Mouse (Mus musculus) kidney, adult 8-10 months (tissue): ENCODE measurements around the gene Pcp2.
"Not testable (repeated sequence)": the region's sequence is repeated elsewhere in the genome, so short reads cannot be mapped to it uniquely, and the experiment has no call there.

Source experiments
- DNase-seq, 2 experiments: peaks; one replicate each; pipeline ENCODE4 v3.0.0; 2022

The Pcp2 gene

DNA sequence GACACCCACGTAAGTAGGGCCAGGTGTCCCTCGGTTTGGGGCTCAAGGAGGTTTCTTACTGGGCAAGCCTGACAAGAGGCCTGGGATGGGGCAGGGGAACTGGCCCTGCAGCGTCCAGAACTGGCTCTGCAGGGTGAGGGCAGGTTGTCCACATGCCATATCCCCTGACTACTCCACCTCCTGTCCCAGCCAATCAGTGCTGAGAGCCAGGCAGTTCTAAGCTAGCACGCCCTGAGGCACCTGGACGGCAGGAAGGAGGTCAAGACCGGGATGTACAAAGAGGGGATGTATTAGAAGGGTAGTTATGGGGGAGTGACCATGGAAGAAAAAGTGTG is 15.6 kb downstream of the Pcp2 start:
- peak; percentile 70 to 88 for DNase-seq

GRCm38 (mm10) chr8:3609046-3609815 is 16.1 kb downstream of the Pcp2 start:
- peak; percentile 52 to 77 for DNase-seq

- no peak for DNase-seq
Observed at GRCm38 (mm10) chr8:3607822-3608221, 17.5 kb downstream of the Pcp2 start.

DNA sequence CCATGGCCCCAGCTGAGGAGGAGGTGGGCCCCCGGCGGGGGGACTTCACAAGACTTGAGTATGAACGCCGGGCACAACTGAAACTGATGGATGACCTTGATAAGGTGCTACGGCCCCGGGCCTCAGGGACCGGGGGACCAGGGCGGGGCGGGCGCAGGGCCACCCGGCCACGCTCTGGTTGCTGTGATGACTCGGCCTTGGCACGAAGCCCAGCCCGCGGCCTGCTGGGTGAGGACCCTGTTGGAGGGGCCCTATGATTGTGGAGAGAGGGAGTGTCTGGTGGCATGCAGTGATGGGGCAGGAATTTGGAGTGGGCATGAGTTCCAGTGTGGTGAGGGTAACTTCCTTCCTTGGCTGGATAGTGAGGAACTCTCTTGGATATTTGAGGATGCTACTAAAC is 18.8 kb downstream of the Pcp2 start:
- DNase-seq = no peak

GRCm38 (mm10) chr8:3603439-3603838 is 21.9 kb downstream of the Pcp2 start:
- no peak for DNase-seq

DNA sequence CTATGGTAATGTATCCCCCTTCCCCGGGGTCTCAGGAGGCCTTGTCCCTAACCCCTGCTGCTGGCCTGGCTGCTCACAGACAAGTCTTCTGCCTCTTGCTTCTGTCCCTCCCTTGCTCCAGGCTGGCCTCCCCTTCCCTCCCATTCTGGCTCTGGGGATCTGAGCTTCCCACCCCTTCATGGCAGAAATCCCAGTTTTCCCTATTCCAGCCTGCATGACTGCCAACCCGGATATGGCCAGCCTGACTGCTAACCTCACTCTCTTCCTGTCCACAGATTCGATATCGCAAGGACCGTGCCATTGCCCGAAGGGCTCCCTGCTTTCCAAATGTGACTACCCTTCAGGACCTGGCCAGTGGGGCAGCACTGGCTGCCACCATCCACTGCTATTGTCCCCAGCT is 24.9 kb downstream of the Pcp2 start:
- no peak for DNase-seq

GRCm38 (mm10) chr8:3599219-3599618 is 26.1 kb downstream of the Pcp2 start:
- DNase-seq = no peak

- no peak for DNase-seq
Observed at GRCm38 (mm10) chr8:3598054-3598453, 27.3 kb downstream of the Pcp2 start.

- DNase-seq = no peak
Observed at GRCm38 (mm10) chr8:3594466-3594865, 30.9 kb downstream of the Pcp2 start.

DNA sequence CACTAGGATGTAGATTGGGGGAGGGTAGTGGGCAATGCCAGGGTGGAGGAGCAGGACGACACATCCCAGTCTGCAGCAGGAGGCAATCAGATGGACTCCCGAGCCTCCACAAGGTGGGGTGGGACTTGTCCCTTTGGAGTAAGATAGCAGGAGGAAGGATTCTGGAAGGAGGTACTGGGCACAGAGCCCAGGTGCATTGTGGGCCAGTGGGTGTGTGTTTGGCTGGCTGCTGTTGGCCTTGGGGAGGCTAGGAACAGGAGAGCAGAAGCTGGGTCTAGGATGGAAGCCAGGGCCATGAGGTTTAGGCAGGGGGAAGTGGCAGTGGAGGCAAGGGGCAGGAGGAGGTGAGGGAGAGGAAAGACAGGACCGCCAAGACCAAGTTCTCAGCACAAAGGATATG is 31.9 kb downstream of the Pcp2 start:
- DNase-seq = peak in 1 of 2 experiments; percentile 47

GRCm38 (mm10) chr8:3588258-3588633 is 37.1 kb downstream of the Pcp2 start:
- DNase-seq = no peak

DNA sequence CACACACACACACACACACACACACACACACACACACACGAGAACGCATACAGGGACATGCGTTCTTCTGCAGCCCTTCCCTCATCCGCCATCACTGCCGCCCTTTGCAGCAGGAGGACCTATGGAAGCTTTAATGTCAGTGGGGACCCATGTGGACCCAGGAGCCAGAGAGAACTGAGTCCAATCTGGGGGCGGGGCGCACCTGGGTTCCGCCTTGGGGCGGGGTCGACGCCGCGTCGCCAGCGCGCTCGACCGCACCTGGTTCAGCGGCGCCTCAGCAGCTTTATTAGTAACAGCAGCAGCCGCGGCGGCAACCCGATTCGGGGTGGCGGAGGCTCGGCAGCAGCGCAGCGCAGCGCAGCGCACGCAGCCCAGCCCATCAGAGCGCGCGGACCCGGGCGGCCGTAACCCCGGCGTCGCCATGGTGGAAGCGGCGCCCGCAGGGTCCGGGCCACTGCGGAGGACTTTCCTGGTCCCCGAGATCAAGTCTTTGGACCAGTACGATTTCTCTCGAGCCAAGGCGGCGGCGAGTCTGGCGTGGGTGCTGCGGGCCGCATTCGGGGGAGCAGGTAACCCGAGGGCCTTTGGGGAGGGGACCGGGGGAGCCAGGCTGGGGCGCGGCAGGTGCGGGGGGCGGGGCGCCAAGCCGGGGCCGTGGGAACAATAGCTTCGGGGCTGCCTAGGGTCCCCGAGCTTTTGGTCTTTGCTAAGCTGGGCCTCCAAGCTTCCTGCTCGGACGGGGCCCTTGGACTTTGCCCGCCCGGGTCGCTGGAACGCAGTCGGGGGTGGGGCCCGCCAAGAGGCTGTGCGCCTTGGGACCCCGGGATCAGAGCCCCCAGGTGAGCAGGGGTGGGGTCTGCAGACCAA is 37.7 kb downstream of the Pcp2 start:
- peak; percentile 84 to 88 for DNase-seq

- DNase-seq = no peak
Observed at GRCm38 (mm10) chr8:3586993-3587390, 38.4 kb downstream of the Pcp2 start, which contains the start of gene Camsap3. Gene Camsap3 (plus strand): TSS chr8:3587293.

- no peak for DNase-seq
Observed at GRCm38 (mm10) chr8:3586452-3586851, 38.9 kb downstream of the Pcp2 start.

- DNase-seq = not testable (repeated sequence)
Observed at GRCm38 (mm10) chr8:3581961-3582360, 43.4 kb downstream of the Pcp2 start.

GRCm38 (mm10) chr8:3579390-3580364 is 45.7 kb downstream of the Pcp2 start:
- DNase-seq = no peak

DNA sequence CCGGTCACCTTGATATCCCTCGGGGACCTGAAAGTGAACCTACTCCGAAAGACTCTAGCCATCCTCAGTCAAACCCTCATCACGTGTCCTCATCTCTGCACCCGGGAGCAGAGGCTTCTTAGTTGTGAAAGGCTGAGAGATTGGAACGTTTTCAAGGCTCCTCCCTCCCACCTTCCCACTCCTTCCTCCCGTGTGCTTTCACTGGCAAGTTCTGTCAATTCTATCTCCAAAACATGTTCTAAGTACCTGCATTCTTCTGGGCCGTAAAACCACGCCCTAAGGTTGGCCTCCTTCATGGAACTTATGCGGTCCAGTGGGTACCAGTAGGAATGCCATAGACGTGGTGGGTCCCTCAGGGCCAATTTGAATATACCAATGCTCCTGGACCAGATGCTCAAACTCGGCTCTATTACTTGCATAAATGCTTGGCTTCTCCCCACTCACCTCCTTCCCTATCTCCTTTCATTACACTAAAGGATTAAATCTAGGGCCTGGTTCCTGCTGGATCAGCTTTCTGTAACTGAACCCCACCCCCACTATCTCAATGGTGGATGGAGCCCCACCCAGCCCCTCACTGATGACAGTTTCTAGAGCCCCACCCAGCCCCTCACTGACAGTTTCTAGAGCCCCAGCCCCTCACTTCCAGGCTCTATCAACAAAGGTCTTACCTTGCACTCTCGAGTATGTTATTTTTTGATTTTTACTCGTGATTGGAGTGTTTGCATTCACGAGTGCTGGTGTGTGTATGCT is 49.0 kb downstream of the Pcp2 start:
- no peak for DNase-seq

- no peak for DNase-seq
Observed at GRCm38 (mm10) chr8:3574546-3574945, 50.8 kb downstream of the Pcp2 start.
